Mouse (Mus musculus) testis, adult 2 months (tissue): ENCODE measurements around the gene Snrnp70. TPM values are rescaled to one million over a fixed set of nuclear protein-coding genes. Genes with fewer than 3 reads are reported as not detected.

Source experiments
- H3K27ac ChIP-seq: fragments of 200-500 bp; 2 replicates; pipeline ENCODE4 v1.5.1; 2012; ENCODE audit warnings: low read depth, low read length; ENCODE audit not compliant: control insufficient read depth, insufficient read depth
- H3K27me3 ChIP-seq: fragments of 200-500 bp; 2 replicates; pipeline ENCODE4 v1.6.1; 2012; ENCODE audit warnings: mild to moderate bottlenecking, low read length, moderate library complexity; ENCODE audit not compliant: control insufficient read depth, insufficient read depth
- H3K36me3 ChIP-seq: fragments of 200-500 bp; 2 replicates; pipeline ENCODE4 v1.6.1; 2012; ENCODE audit warnings: mild to moderate bottlenecking, low read length; ENCODE audit not compliant: control insufficient read depth, insufficient read depth
- H3K4me1 ChIP-seq: fragments of 200-500 bp; 2 replicates; pipeline ENCODE4 v1.6.1; 2012; ENCODE audit warnings: low read length; ENCODE audit not compliant: control insufficient read depth, insufficient read depth
- H3K4me3 ChIP-seq: fragments of 200-500 bp; 2 replicates; pipeline ENCODE4 v1.5.1; 2012; ENCODE audit warnings: low read depth, mild to moderate bottlenecking, low read length, moderate library complexity, mixed read lengths; ENCODE audit not compliant: control insufficient read depth
- CTCF ChIP-seq: fragments of 200-500 bp; IDR thresholded peaks from 2 replicates; pipeline ENCODE4 v1.5.1; 2012; ENCODE audit warnings: low read depth, mild to moderate bottlenecking, inconsistent platforms, low read length, moderate library complexity; ENCODE audit not compliant: control insufficient read depth, insufficient read depth, insufficient replicate concordance
- POLR2A ChIP-seq: fragments of 200-500 bp; IDR thresholded peaks from 2 replicates; pipeline ENCODE4 v1.6.1; 2012; ENCODE audit warnings: low read depth, mild to moderate bottlenecking, inconsistent platforms, low read length, moderate library complexity; ENCODE audit not compliant: control insufficient read depth
- polyA plus RNA-seq: library from polyadenylated mRNA; depleted of rRNA; stranded (reverse); fragments of >200 nt; gene quantifications from 2 replicates; pipeline ENCODE4 v1.2.3, GENCODE M21; 2012; rRNA removed

Snrnp70 gene
- polyA plus RNA-seq, 1 experiment = 202 TPM

- no peaks in the 10 kb centered on the region; the same call in 1 of the 2 replicates for H3K27me3 ChIP-seq
- peaks cover 13% of the 10 kb centered on the region for H3K4me1 ChIP-seq
- no peaks in the 10 kb centered on the region for H3K36me3 ChIP-seq
- peak overlapping the region; percentile 72 for H3K4me3 ChIP-seq
- H3K27ac ChIP-seq = no peak overlapping the region
- no peak for TF ChIP-seq POLR2A
Observed at GRCm38 (mm10) chr7:45332685-45333425, 62.7 kb downstream of the Snrnp70 start.

DNA sequence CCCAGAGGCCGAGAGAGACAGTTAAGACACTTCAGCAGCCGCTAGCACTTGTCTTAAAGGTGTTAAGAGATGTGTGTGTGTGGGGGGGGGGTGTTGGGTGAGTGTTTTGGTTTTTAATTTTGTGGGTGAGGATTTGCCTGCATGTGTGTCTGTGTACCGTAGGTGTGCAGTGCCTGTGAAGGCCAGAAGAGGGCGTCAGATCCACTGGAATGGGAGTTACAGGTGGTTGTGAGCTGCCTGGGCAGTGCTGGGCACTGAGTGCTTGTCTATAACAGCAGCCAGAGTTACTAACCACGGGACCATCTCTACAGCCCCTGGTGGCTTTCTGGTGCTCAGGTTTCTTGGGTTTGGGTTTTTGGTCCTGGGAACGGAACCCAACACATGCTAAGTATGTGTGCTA, 64.0 kb downstream of the Snrnp70 start:
- TF ChIP-seq CTCF = peak; percentile 72; the same call in 1 of the 2 replicates
- TF ChIP-seq POLR2A = no peak
- Histone ChIP-seq H3K27ac (no peak overlapping the region), H3K4me3 (no peak overlapping the region), H3K27me3 (no peaks in the 10 kb centered on the region; the same call in 1 of the 2 replicates), H3K4me1 (peaks cover 19% of the 10 kb centered on the region), H3K36me3 (no peaks in the 10 kb centered on the region)

DNA sequence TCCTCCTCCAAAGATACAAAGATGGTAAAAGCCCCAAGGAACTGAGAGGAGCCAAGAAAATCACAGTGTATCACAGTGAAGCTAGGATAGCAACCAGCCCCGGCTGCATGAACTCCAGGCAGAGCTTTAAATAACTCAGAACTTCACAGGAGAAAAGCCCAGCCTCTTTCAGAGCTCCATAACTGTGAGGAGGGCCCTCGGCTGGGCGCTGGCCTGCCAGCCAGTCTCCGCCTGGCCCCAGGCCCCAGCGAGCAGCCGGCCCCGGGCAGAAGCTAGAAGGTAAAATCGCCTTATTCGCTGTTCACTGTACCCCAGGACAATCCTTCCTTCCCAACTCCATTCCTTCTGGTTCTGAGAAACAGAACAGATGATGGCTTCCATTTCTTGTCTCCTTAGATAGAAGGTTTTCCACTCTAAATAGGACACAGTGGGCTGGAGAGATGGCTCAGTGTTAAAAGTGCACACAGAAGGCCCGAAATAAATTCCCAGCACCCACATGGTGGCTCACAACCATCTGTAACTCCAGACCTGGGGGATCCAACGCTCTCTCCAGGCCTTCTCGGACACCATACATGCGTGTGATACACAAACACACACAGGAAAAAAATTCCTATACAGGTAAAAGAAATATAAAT, 66.6 kb downstream of the Snrnp70 start:
- Histone ChIP-seq H3K27me3 (no peaks in the 10 kb centered on the region; the same call in 1 of the 2 replicates), H3K27ac (no peak overlapping the region), H3K4me1 (peaks cover 19% of the 10 kb centered on the region), H3K36me3 (no peaks in the 10 kb centered on the region), H3K4me3 (no peak overlapping the region)
- no peak for TF ChIP-seq CTCF
- TF ChIP-seq POLR2A = no peak

Other genes with a start within 250 kb of the Snrnp70 start
- 258 and 295 TPM in 2 replicates for gene Pih1d1, start 241.4 kb downstream of the Snrnp70 start, polyA plus RNA-seq
- 12.8 and 13.4 TPM in 2 replicates for gene Aldh16a1, start 241.2 kb downstream of the Snrnp70 start, polyA plus RNA-seq
- gene Slc17a7, start 231.8 kb downstream of the Snrnp70 start, polyA plus RNA-seq = 33.5 and 34.1 TPM in 2 replicates
- gene Gfy, start 216.2 kb downstream of the Snrnp70 start, polyA plus RNA-seq = 3.9 and 5.4 TPM in 2 replicates
- gene Pth2, start 214.7 kb downstream of the Snrnp70 start, polyA plus RNA-seq = 21.9 and 28.2 TPM in 2 replicates
- gene Ccdc155, start 190.8 kb downstream of the Snrnp70 start, polyA plus RNA-seq = 78.3 and 81.9 TPM in 2 replicates
- gene Dkkl1, start 183.6 kb downstream of the Snrnp70 start, polyA plus RNA-seq = 1,273 and 1,348 TPM in 2 replicates
- 43.1 and 60.2 TPM in 2 replicates for gene Tead2, start 180.0 kb downstream of the Snrnp70 start, polyA plus RNA-seq
- gene Cd37, start 156.6 kb downstream of the Snrnp70 start, polyA plus RNA-seq = 78.0 and 87.4 TPM in 2 replicates
- 76.9 and 81.4 TPM in 2 replicates for gene Slc6a16, start 154.7 kb downstream of the Snrnp70 start, polyA plus RNA-seq
- 785 and 851 TPM in 2 replicates for gene Slc6a21, start 118.2 kb downstream of the Snrnp70 start, polyA plus RNA-seq
- gene Trpm4, start 62.0 kb downstream of the Snrnp70 start, polyA plus RNA-seq = 52.2 and 54.8 TPM in 2 replicates
- gene Hrc, start 60.5 kb downstream of the Snrnp70 start, polyA plus RNA-seq = 0.10 and 0.22 TPM in 2 replicates
- gene Ppfia3, start 28.7 kb downstream of the Snrnp70 start, polyA plus RNA-seq = 1.1 and 1.2 TPM in 2 replicates
- gene Lin7b, start 25.2 kb downstream of the Snrnp70 start, polyA plus RNA-seq = 5.7 and 7.3 TPM in 2 replicates
- gene Kcna7, start 9.9 kb upstream of the Snrnp70 start, polyA plus RNA-seq = 0.99 and 1.1 TPM in 2 replicates
- 0.19 and 0.25 TPM in 2 replicates for gene Ntf5, start 18.0 kb upstream of the Snrnp70 start, polyA plus RNA-seq
- gene Lhb, start 25.1 kb upstream of the Snrnp70 start, polyA plus RNA-seq = 32.8 and 38.1 TPM in 2 replicates
- gene Gys1, start 39.1 kb upstream of the Snrnp70 start, polyA plus RNA-seq = 1.7 and 2.3 TPM in 2 replicates
- gene Ruvbl2, start 42.4 kb upstream of the Snrnp70 start, polyA plus RNA-seq = 173 and 197 TPM in 2 replicates
- gene Ftl1, start 64.1 kb upstream of the Snrnp70 start, polyA plus RNA-seq = 152 and 188 TPM in 2 replicates
- 24.9 and 26.3 TPM in 2 replicates for gene Bax, start 71.2 kb upstream of the Snrnp70 start, polyA plus RNA-seq
- 879 and 1,010 TPM in 2 replicates for gene Tulp2, start 86.1 kb upstream of the Snrnp70 start, polyA plus RNA-seq
- gene Gm45808, start 91.1 kb upstream of the Snrnp70 start, polyA plus RNA-seq = 0.81 TPM in 1 of 2 replicates, not detected in the other
- 3.0 and 3.4 TPM in 2 replicates for gene Dhdh, start 93.1 kb upstream of the Snrnp70 start, polyA plus RNA-seq
- 76.4 and 93.9 TPM in 2 replicates for gene Nucb1, start 114.7 kb upstream of the Snrnp70 start, polyA plus RNA-seq
- gene Ppp1r15a, start 130.5 kb upstream of the Snrnp70 start, polyA plus RNA-seq = 5.9 and 8.5 TPM in 2 replicates
- gene Plekha4, start 130.6 kb upstream of the Snrnp70 start, polyA plus RNA-seq = 12.6 and 12.9 TPM in 2 replicates
- gene Hsd17b14, start 159.2 kb upstream of the Snrnp70 start, polyA plus RNA-seq = 0.37 and 0.45 TPM in 2 replicates
- gene Bcat2, start 174.4 kb upstream of the Snrnp70 start, polyA plus RNA-seq = 39.9 and 44.3 TPM in 2 replicates
- 3.6 and 3.7 TPM in 2 replicates for gene Fgf21, start 219.7 kb upstream of the Snrnp70 start, polyA plus RNA-seq
- gene Fut1, start 221.5 kb upstream of the Snrnp70 start, polyA plus RNA-seq = 0.08 and 0.21 TPM in 2 replicates
- gene Izumo1, start 226.1 kb upstream of the Snrnp70 start, polyA plus RNA-seq = 77.5 and 95.6 TPM in 2 replicates
- 5.1 and 5.4 TPM in 2 replicates for gene Rasip1, start 231.7 kb upstream of the Snrnp70 start, polyA plus RNA-seq
- 0.74 and 1.3 TPM in 2 replicates for gene Mamstr, start 244.2 kb upstream of the Snrnp70 start, polyA plus RNA-seq